Mouse (Mus musculus) stomach, postnatal 0 days (tissue): ENCODE results near the gene Ndufa9.

Experiments
- CTCF ChIP-seq: IDR thresholded peaks from 2 replicates; pipeline ENCODE4 v1.5.1; 2016; ENCODE audit warnings: antibody characterized with exemption, low read depth, mild to moderate bottlenecking, moderate library complexity
- EP300 ChIP-seq: optimal IDR thresholded peaks from 2 replicates; pipeline ENCODE3; 2016; ENCODE audit warnings: antibody characterized with exemption

GRCm38 (mm10) chr6:126793689-126794088 is 55.2 kb downstream of the Ndufa9 start:
- no peak for TF ChIP-seq CTCF
- no peak for TF ChIP-seq EP300
